Mouse (Mus musculus) bone marrow macrophage, adult 2 months (primary cell): ENCODE results near the gene Ddx20.

Experiments used
- CTCF ChIP-seq: IDR thresholded peaks from 2 replicates; pipeline ENCODE4 v1.5.1; 2012; ENCODE audit warnings: low read depth, mild to moderate bottlenecking, low read length, moderate library complexity
- POLR2A ChIP-seq: IDR thresholded peaks from 2 replicates; pipeline ENCODE4 v1.6.1; 2012; ENCODE audit warnings: mild to moderate bottlenecking, low read depth, low read length, borderline replicate concordance

DNA sequence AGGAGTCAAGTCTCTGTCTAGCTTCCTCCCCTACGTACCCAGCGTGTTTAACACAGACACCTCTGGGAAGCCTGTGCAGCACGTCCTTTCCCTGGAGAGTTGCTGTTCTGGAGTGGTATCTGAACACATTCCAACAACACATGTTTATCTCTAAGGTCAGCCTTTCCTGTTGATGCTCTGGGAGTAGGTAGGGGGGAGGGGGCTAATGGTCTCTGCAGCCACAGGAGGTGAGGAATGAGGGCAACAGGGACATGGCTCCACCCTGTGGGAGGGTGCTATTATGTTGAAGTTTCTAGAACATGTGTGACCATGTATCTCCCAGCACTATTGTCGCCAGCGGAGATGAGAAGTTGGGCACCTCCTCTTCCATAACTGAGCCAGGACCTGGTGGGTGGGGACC is 14.0 kb upstream of the Ddx20 start:
- TF ChIP-seq CTCF (no peak), POLR2A (no peak)
